Mouse (Mus musculus) small intestine, adult 2 months (tissue): ENCODE data around the gene Rad51b. TPM values are rescaled to one million over a fixed set of nuclear protein-coding genes. Genes with fewer than 3 reads are reported as not detected.

ENCODE experiments used
- H3K27ac ChIP-seq: fragments of 200-500 bp; 2 replicates; pipeline ENCODE4 v1.5.1; 2012; ENCODE audit warnings: low read depth, low read length, control low read depth, inconsistent platforms; ENCODE audit not compliant: insufficient read depth
- H3K27me3 ChIP-seq: fragments of 200-500 bp; 2 replicates; pipeline ENCODE4 v1.6.1; 2012; ENCODE audit warnings: mild to moderate bottlenecking, moderate library complexity, low read length, inconsistent platforms; ENCODE audit not compliant: control insufficient read depth, insufficient read depth
- H3K36me3 ChIP-seq: fragments of 200-500 bp; 2 replicates; pipeline ENCODE4 v1.6.1; 2012; ENCODE audit warnings: mild to moderate bottlenecking, low read length, control low read depth, inconsistent platforms; ENCODE audit not compliant: control insufficient read depth, insufficient read depth
- H3K4me1 ChIP-seq: fragments of 200-500 bp; 2 replicates; pipeline ENCODE4 v1.6.1; 2012; ENCODE audit warnings: low read length, inconsistent platforms, mixed read lengths; ENCODE audit not compliant: control insufficient read depth, insufficient read depth, insufficient read length
- H3K4me3 ChIP-seq: fragments of 200-500 bp; 2 replicates; pipeline ENCODE4 v1.5.1; 2012; ENCODE audit warnings: low read depth, mild to moderate bottlenecking, control low read depth, inconsistent platforms, low read length, moderate library complexity
- CTCF ChIP-seq: fragments of 200-500 bp; IDR thresholded peaks from 2 replicates; pipeline ENCODE4 v1.5.1; 2012; ENCODE audit warnings: low read depth, mild to moderate bottlenecking, control low read depth, inconsistent platforms, low read length, moderate library complexity, mixed read lengths; ENCODE audit not compliant: insufficient replicate concordance, insufficient read length; ENCODE audit errors: extremely low read depth
- POLR2A ChIP-seq: fragments of 200-500 bp; IDR thresholded peaks from 2 replicates; pipeline ENCODE4 v1.6.1; 2012; ENCODE audit warnings: low read depth, mild to moderate bottlenecking, control low read depth, inconsistent platforms, low read length, moderate library complexity
- WGBS: fragments of 180-500 bp; shearing (Covaris S2); methylation state at CpG from one replicate; pipeline ENCODE4 v1.1.7; 2018; 5-methylcytosine and 5-hydroxymethylcytosine counted together
- polyA plus RNA-seq: library from polyadenylated mRNA; depleted of rRNA; stranded (reverse); fragments of >200 nt; gene quantifications from 2 replicates; pipeline ENCODE4 v1.2.3, GENCODE M21; 2012

The Rad51b gene
- polyA plus RNA-seq, 1 experiment: 0.46 TPM

DNA sequence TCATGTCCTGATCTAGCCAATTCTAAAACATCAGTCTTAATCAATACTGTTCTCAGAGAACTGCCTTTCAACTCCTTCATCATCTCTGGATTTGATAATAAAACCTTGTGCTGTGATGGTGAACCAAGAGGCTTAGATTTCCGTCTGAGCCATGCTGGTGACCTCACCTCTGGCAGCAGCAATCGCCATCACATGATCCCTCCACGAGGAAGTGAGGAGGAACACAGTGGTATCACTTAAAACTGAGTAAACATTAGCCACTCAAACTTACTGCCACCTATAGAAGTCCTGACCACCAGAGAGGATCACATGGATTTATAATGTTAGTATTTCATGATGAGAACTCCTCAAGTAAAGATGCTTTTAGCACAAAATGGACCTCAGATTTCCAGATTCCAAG, 248.0 kb downstream of the Rad51b start:
- peaks cover 7% of the 10 kb centered on the region; the same call in 1 of the 2 replicates for H3K4me1 ChIP-seq

DNA sequence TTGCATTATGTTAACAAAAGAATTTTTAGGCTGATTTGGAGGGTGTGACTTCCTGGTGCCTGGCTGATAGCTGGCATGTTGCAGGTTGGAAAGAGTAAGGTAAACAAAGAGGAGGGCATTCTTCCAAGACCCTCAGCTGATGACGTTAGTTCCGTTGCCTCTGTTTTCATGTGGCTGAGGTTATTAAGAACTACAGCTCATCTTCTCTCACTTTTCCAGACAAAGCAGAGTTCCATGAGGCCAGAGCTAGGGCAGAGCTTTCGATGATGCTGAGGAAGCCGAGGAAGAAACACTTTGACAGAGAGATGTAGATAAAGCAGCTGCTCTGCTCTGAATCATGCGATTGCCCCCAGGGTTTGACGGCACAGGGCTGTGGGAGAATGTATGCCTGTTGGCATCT, 250.5 kb downstream of the Rad51b start:
- Histone ChIP-seq H3K4me1 (peaks cover 11% of the 10 kb centered on the region; the same call in 1 of the 2 replicates), H3K27ac (no peak overlapping the region), H3K4me3 (no peak overlapping the region), H3K27me3 (no peaks in the 10 kb centered on the region), H3K36me3 (no peaks in the 10 kb centered on the region)
- 52% methylated on average over 6 of the region's 6 CpGs for WGBS
- no peak for TF ChIP-seq POLR2A
- no peak for TF ChIP-seq CTCF

More for the DNA sequence above, 248.0 kb downstream of the Rad51b start:
- Histone ChIP-seq H3K4me3 (no peak overlapping the region), H3K27me3 (no peaks in the 10 kb centered on the region), H3K36me3 (no peaks in the 10 kb centered on the region), H3K27ac (no peak overlapping the region)
- TF ChIP-seq CTCF (no peak), POLR2A (no peak)
- WGBS: 42% methylated on average over 3 of the region's 3 CpGs

GRCm38 (mm10) chr12:79548607-79549330, 251.7 kb downstream of the Rad51b start:
- TF ChIP-seq POLR2A (no peak), CTCF (no peak)
- no peak overlapping the region for H3K27ac ChIP-seq
- peaks cover 11% of the 10 kb centered on the region; the same call in 1 of the 2 replicates for H3K4me1 ChIP-seq
- no peak overlapping the region for H3K4me3 ChIP-seq
- H3K36me3 ChIP-seq: no peaks in the 10 kb centered on the region
- WGBS: 42% methylated on average over 8 of the region's 8 CpGs
- H3K27me3 ChIP-seq: no peaks in the 10 kb centered on the region

DNA sequence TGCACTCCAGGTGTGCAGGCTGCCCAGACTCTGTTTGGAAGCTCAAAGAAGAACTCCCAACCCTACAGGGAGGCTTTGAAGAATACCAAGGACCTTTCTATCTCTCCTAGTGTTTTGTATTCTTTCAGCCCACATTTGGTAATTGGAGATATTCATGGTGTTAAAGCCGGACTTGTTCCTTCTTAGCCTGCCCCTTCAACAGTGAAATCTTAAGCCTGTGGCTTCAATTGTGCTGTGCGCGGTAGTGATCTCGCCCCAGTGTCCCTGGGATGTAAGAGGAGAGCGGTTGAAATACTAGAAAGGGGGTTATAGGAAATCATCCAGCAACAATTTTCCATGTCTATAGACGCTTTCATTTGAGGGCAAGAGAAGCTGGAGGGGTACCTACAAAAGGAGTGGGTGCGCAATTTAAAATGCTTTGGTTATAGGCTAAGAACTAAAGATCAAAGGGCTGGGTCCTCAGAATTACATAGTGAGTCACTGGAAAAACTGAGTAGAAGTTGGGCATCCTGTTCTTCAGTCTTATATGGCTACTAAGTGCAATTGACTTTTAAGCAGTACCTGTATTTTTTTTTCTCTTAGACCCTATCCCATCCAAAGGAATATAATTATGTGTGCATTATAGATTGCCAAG, 253.1 kb downstream of the Rad51b start:
- no peak overlapping the region for H3K4me3 ChIP-seq
- peaks cover 8% of the 10 kb centered on the region; the same call in 1 of the 2 replicates for H3K4me1 ChIP-seq
- TF ChIP-seq POLR2A (no peak), CTCF (no peak)
- H3K27ac ChIP-seq: no peak overlapping the region
- H3K36me3 ChIP-seq: no peaks in the 10 kb centered on the region
- WGBS: 97% methylated on average over 7 of the region's 7 CpGs
- H3K27me3 ChIP-seq: no peaks in the 10 kb centered on the region

- peaks cover 8% of the 10 kb centered on the region; the same call in 1 of the 2 replicates for H3K4me1 ChIP-seq
- H3K27me3 ChIP-seq: no peaks in the 10 kb centered on the region
- H3K4me3 ChIP-seq: no peak overlapping the region
- TF ChIP-seq CTCF (no peak), POLR2A (no peak)
- H3K27ac ChIP-seq: no peak overlapping the region
- 91% methylated on average over 1 of the region's 1 CpGs for WGBS
- no peaks in the 10 kb centered on the region for H3K36me3 ChIP-seq
Observed at GRCm38 (mm10) chr12:79551274-79551673, 254.2 kb downstream of the Rad51b start.

DNA sequence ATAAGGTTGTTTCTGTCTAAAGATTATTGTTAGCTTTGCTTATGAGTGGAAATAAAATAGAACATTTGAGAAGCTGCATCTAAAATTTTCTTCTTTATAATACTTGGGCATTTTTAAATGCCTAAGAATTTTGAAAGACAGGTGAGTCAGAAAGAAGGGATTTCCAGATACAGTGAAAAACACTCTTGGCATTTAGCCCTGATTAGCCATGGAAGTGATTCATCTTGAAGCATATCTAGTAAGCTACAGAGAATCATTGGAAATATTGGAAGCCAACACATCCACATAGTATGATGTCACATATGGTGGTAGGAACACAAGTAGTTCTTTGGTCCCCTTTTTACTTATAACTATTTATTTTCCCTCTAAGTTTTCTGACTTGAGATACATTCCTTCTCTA, 256.0 kb downstream of the Rad51b start:
- Histone ChIP-seq H3K4me3 (no peak overlapping the region), H3K36me3 (no peaks in the 10 kb centered on the region), H3K27me3 (no peaks in the 10 kb centered on the region), H3K4me1 (peaks cover 8% of the 10 kb centered on the region; the same call in 1 of the 2 replicates), H3K27ac (no peak overlapping the region)
- no peak for TF ChIP-seq POLR2A
- no peak for TF ChIP-seq CTCF

- no peaks in the 10 kb centered on the region for H3K27me3 ChIP-seq
- TF ChIP-seq CTCF (no peak), POLR2A (no peak)
- H3K36me3 ChIP-seq: no peaks in the 10 kb centered on the region
- H3K4me3 ChIP-seq: no peak overlapping the region
- WGBS: 46% methylated on average over 5 of the region's 5 CpGs
- H3K4me1 ChIP-seq: no peaks in the 10 kb centered on the region
- no peak overlapping the region for H3K27ac ChIP-seq
Observed at GRCm38 (mm10) chr12:79557904-79558303, 260.8 kb downstream of the Rad51b start.
